ENCODE assay signal across 9 mouse cellular contexts in genomic region chr11:69559183-69559582, GRCm38 (mm10). TPM values are rescaled to one million over a fixed set of nuclear protein-coding genes. Genes with fewer than 3 reads are reported as not detected.
DNase-seq lines count a peak whose midpoint lies in the region; ATAC-seq and TF ChIP-seq lines count a peak whose summit lies in the region.
"Had no signal": no experiment of that assay in that cellular context is flagged by ENCODE, and none has a peak within 500 bp of the region (broad histone marks: within the 10 kb centered on the region; RNA-seq: fewer than 3 reads in every experiment).

No protein-coding gene starts in this region.

- peak overlapping the region; percentile 86 for H3K4me2 ChIP-seq in intestine, embryonic 16.5 days (ENCODE audit: low read depth, low read length)

- intact Hi-C loops in left cerebral cortex, adult 2 months (cut with DNase I) = no loop called here

- TF ChIP-seq POLR2A in olfactory bulb, adult 2 months (IDR thresholded peaks at IDR 0.05; ENCODE audit: insufficient read depth, low read depth, low read length) = no peak

- no peak for TF ChIP-seq CTCF in left cerebral cortex, adult 2 months (IDR thresholded peaks at IDR 0.05)
- TF ChIP-seq CTCF in olfactory bulb, adult 2 months (IDR thresholded peaks at IDR 0.05; ENCODE audit: insufficient read depth, low read depth, low read length) = no peak

- peak overlapping the region; percentile 87; the same call in 1 of the 2 replicates for H3K27ac ChIP-seq in left cerebral cortex, adult 2 months
- H3K27ac ChIP-seq in intestine, embryonic 16.5 days (ENCODE audit: low read length) = no peak overlapping the region
- 0 out of 2 replicates have a peak overlapping the region, but pooled peaks have one; percentile 15 for H3K27ac ChIP-seq in olfactory bulb, adult 2 months (ENCODE audit: insufficient read depth, low read depth, low read length)

- no peaks in the 10 kb centered on the region for H3K27me3 ChIP-seq in intestine, embryonic 16.5 days (replicated peaks; ENCODE audit: control insufficient read depth, insufficient read depth, low read length)
- H3K27me3 ChIP-seq: CH12.LX had no signal

- 14% methylated on average over 5 of the region's 5 CpGs for WGBS in intestine, embryonic 16.5 days
- WGBS in olfactory bulb, adult 2 months = 6% methylated on average over 5 of the region's 5 CpGs

- no peaks in the 10 kb centered on the region for H3K9me3 ChIP-seq in intestine, embryonic 16.5 days (ENCODE audit: control insufficient read depth, low read length)

- H3K4me3 ChIP-seq in left cerebral cortex, adult 2 months = peak overlapping the region; percentile 58
- peak overlapping the region; percentile 56 for H3K4me3 ChIP-seq in intestine, embryonic 16.5 days (ENCODE audit: low read length)
- peak overlapping the region; percentile 56 for H3K4me3 ChIP-seq in olfactory bulb, adult 2 months (ENCODE audit: insufficient read depth, low read depth, low read length)

- peaks cover 15% of the 10 kb centered on the region for H3K36me3 ChIP-seq in intestine, embryonic 16.5 days (ENCODE audit: control insufficient read depth, insufficient read depth, low read length)

- peak; percentile 12; the same call in 1 of the 2 replicates for ATAC-seq in intestine, embryonic 16.5 days

- no peak for DNase-seq in left cerebral cortex, adult 2 months (ENCODE audit: extremely low spot score in 1 of 2, low spot score in 2 of 2)
- DNase-seq in left cerebral cortex, adult 8-10 months (ENCODE audit: low spot score in 2 of 2) = no peak
- DNase-seq in heart, adult 9 months (ENCODE audit: low spot score in 2 of 2) = peak; percentile 62 to 72
- no peak for DNase-seq in adrenal gland, postnatal 4 days (ENCODE audit: low spot score in 2 of 2)
- no peak for DNase-seq in cerebellum, adult 9-10 months
- no peak for DNase-seq in adrenal gland, adult 8-10 months

- H3K9ac ChIP-seq in intestine, embryonic 16.5 days (ENCODE audit: low read depth, low read length) = peak overlapping the region; percentile 85; the same call in 1 of the 2 replicates

- peaks cover 10% of the 10 kb centered on the region for H3K4me1 ChIP-seq in intestine, embryonic 16.5 days (ENCODE audit: control insufficient read depth, insufficient read depth, low read length)
- peaks cover 55% of the 10 kb centered on the region for H3K4me1 ChIP-seq in olfactory bulb, adult 2 months (ENCODE audit: control insufficient read depth, insufficient read depth, low read length)

RNA-seq across cellular contexts. Expression of gene Efnb3, which starts 0.8 kb away (rescaled TPM):
- total RNA-seq in left cerebral cortex, adult 2 months (2021) = 10 to 100 TPM; 46.6 to 63.0 TPM
- total RNA-seq in left cerebral cortex, adult 8-10 months (2022) = 10 to 100 TPM; 89.2 to 96.6 (median 90.5) TPM
- polyA plus RNA-seq in intestine, embryonic 16.5 days (2015; fragmentation: Nextera tagmentation; extraction: Ambion mirVana) = 6.3 and 6.8 TPM in 2 replicates
- not detected in 2 replicates for polyA plus RNA-seq in olfactory bulb, adult 2 months (2012; ENCODE audit: insufficient read depth, insufficient read length, low replicate concordance, missing spikeins)
- total RNA-seq in adrenal gland, postnatal 4 days (2021) = 1 to 10 TPM; 9.4 to 9.6 TPM
- under 1 TPM; 0.77 to 0.86 (median 0.81) TPM for total RNA-seq in adrenal gland, adult 8-10 months (2022)

RNA-seq across cellular contexts. Expression of gene Dnah2, which starts 10.3 kb away (rescaled TPM):
- 1 to 10 TPM; 2.7 to 3.7 TPM for total RNA-seq in left cerebral cortex, adult 2 months (2021)
- 1 to 10 TPM; 3.3 to 4.9 (median 3.9) TPM for total RNA-seq in left cerebral cortex, adult 8-10 months (2022)
- polyA plus RNA-seq in intestine, embryonic 16.5 days (2015; fragmentation: Nextera tagmentation; extraction: Ambion mirVana) = 0.93 and 1.0 TPM in 2 replicates
- polyA plus RNA-seq in olfactory bulb, adult 2 months (2012; ENCODE audit: insufficient read depth, insufficient read length, low replicate concordance, missing spikeins) = not detected in 2 replicates
- total RNA-seq in adrenal gland, postnatal 4 days (2021) = 1 to 10 TPM; 1.1 to 1.7 TPM
- 1 to 10 TPM in 1 of 4 experiments, under 1 TPM in 3; 0.14 to 1.0 (median 0.70) TPM for total RNA-seq in adrenal gland, adult 8-10 months (2022)

RNA-seq across cellular contexts. Expression of gene Wrap53, which starts 20.9 kb away (rescaled TPM):
- 10 to 100 TPM in 1 of 2 experiments, 1 to 10 TPM in 1; 7.6 to 10.5 TPM for total RNA-seq in left cerebral cortex, adult 2 months (2021)
- 10 to 100 TPM; 10.1 to 13.8 (median 11.3) TPM for total RNA-seq in left cerebral cortex, adult 8-10 months (2022)
- 24.5 and 26.6 TPM in 2 replicates for polyA plus RNA-seq in intestine, embryonic 16.5 days (2015; fragmentation: Nextera tagmentation; extraction: Ambion mirVana)
- not detected in 2 replicates for polyA plus RNA-seq in olfactory bulb, adult 2 months (2012; ENCODE audit: insufficient read depth, insufficient read length, low replicate concordance, missing spikeins)
- total RNA-seq in adrenal gland, postnatal 4 days (2021) = 10 to 100 TPM; 13.0 to 13.1 TPM
- total RNA-seq in adrenal gland, adult 8-10 months (2022) = 10 to 100 TPM in 3 of 4 experiments, 1 to 10 TPM in 1; 9.1 to 11.9 (median 11.0) TPM

RNA-seq across cellular contexts. Expression of gene Trp53, which starts 21.0 kb away (rescaled TPM):
- total RNA-seq in left cerebral cortex, adult 2 months (2021) = 10 to 100 TPM; 23.7 TPM
- total RNA-seq in left cerebral cortex, adult 8-10 months (2022) = 10 to 100 TPM; 26.6 to 32.6 (median 28.2) TPM
- polyA plus RNA-seq in intestine, embryonic 16.5 days (2015; fragmentation: Nextera tagmentation; extraction: Ambion mirVana) = 132 and 148 TPM in 2 replicates
- not detected in 2 replicates for polyA plus RNA-seq in olfactory bulb, adult 2 months (2012; ENCODE audit: insufficient read depth, insufficient read length, low replicate concordance, missing spikeins)
- 100 to 1,000 TPM in 1 of 2 experiments, 10 to 100 TPM in 1; 92.4 to 101 TPM for total RNA-seq in adrenal gland, postnatal 4 days (2021)
- 10 to 100 TPM; 57.6 to 71.1 (median 64.0) TPM for total RNA-seq in adrenal gland, adult 8-10 months (2022)

RNA-seq across cellular contexts. Expression of gene Atp1b2, which starts 46.6 kb away (rescaled TPM):
- 100 to 1,000 TPM; 411 to 429 TPM for total RNA-seq in left cerebral cortex, adult 2 months (2021)
- total RNA-seq in left cerebral cortex, adult 8-10 months (2022) = 100 to 1,000 TPM; 400 to 455 (median 419) TPM
- 6.6 and 6.8 TPM in 2 replicates for polyA plus RNA-seq in intestine, embryonic 16.5 days (2015; fragmentation: Nextera tagmentation; extraction: Ambion mirVana)
- polyA plus RNA-seq in olfactory bulb, adult 2 months (2012; ENCODE audit: insufficient read depth, insufficient read length, low replicate concordance, missing spikeins) = 162 TPM in 1 of 2 replicates, not detected in the other
- 10 to 100 TPM; 74.6 to 83.4 TPM for total RNA-seq in adrenal gland, postnatal 4 days (2021)
- 10 to 100 TPM; 22.5 to 47.8 (median 38.2) TPM for total RNA-seq in adrenal gland, adult 8-10 months (2022)
- total RNA-seq: CH12.LX had no signal

Comparison
In these comparisons a context has a peak if more than half of its experiments do, and no peak if none do; other contexts are left out.
1. RNA of gene Efnb3, which starts 0.8 kb away (total RNA-seq): 89.2 to 96.6 TPM in left cerebral cortex, adult 8-10 months, 46.6 to 63.0 TPM in left cerebral cortex, adult 2 months and 9.4 to 9.6 TPM in adrenal gland, postnatal 4 days; 0.77 to 0.86 TPM in adrenal gland, adult 8-10 months; every median in the first group is over 4 times any median in the second.
2. DNase-seq: peak in heart, adult 9 months (2 of 2); none in left cerebral cortex, adult 2 months (0 of 2), left cerebral cortex, adult 8-10 months (0 of 2), adrenal gland, postnatal 4 days (0 of 2), cerebellum, adult 9-10 months (single experiment) and adrenal gland, adult 8-10 months (single experiment).
3. Peak in every context shown above with its lines, with median percentiles within 50 percentile points of each other: H3K4me3 ChIP-seq.